Mouse (Mus musculus): ENCODE measurements around the gene Chek1. TPM values are rescaled to one million over a fixed set of nuclear protein-coding genes. Genes with fewer than 3 reads are reported as not detected.

Chek1 gene
- polyA plus RNA-seq (2014; fragmentation: Illumina TruSeq; extraction: RNeasy Lipid Tissue Mini Kit (QIAGEN cat#74804); ENCODE audit: low replicate concordance) = 23.4 TPM

DNA sequence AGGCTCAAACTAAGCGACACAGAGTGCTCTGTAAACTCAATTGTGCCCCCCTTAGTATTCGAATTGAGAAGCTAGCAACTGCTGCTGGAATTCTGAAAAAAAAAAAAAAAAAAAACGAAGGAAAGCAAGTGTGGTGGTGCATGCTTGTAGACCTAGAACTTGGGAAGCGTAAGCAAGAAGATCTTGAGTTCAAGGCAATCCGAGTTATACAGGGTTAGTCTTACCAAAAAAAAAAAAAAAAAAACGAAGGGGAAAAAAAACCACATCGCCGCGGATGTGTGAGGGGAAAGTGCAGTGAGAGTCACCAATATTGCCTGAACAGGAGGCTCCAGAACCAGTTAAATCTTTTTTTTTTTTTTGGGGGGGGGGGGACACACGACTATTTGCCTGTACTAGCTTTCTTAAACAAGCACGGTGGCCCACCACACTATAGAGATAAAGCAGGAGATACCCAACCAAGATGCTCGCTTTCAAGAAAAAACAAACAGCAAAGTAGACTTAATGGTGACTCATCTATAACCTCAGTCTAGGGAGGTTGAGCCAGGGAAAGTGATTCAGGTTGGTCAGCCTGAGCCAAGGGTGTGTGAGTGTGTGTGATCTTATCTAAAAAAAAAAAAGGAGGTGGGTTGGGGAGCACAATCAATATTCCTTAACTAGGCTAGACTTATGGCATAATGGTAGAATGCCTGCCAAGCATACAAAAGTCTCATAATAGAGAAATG is at the start of gene Chek1:
TSS of gene Chek1 (minus strand) at position 32 of the 722 bp plus-strand sequence.

DNA sequence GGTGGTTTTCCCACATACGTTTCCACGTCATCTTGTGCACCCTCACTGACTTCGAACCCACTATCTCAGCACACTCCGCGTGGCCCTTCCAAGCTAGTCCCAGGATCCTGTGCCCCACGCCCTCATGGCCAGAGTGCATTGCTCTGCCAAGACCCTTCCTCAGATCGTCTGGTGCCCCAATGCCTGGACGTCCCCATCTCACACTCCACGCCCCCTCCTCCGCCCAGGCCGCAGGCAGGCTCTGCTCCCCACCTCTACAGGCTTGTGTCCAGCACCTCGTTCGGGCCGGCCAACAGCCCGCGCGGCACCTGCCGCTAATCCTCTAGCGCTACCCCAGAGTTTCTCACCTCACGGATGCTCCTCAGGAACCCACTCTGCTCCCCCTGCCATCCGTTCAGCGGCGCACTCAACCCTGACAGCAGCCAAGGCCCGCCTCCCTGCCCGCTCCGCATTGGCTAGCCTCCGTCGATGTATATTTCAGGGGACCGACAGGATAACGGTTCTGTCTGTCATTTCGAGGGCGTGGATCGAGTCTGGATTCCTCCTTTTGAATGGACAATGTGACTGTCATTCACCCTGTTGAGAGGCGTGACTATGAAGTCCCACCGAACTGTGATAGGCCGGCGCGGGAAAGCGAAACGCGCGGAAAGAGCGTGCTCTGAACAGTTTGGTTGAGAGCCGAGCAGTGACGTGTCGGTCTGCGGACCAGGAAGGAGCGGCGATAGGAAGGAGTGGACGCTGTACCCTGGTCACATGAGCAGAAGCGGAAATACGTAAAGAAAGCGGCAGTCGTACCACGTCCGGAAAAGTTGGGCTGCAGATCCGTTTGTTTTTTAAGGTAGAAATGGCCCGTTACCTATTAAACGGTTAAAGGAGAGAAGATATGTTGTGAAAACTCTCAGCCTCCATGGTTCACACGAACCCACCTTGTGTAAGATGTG is 40.6 kb upstream of the Chek1 start, which contains the start of gene Stt3a:
TSS of gene Stt3a (minus strand) at position 477 of the 941 bp plus-strand sequence.

DNA sequence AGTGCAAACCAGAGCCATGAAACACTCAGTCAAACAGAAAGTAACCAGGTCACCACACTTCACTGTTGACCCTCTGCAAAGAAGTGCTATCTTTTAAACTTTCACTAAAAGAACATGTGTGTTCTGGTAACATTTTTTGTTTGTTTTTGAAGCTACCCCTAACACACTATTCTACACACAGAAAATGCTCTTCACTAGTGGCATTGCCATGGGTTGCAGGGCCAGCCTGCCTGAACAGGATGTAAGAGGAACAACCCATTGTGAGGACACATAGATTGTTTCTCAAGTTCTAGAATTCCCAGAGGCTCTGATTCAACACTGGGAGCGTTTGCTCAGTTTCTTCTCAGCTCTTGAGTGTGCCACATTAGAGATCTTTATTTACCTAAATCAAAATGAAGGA is 33.9 kb downstream of the Chek1 start, which contains the start of gene Acrv1:
TSS of gene Acrv1 (plus strand) at position 301 of the 400 bp plus-strand sequence.

Other genes with a start within 250 kb of the Chek1 start
- not detected for gene Gm5615, start 185.1 kb downstream of the Chek1 start, polyA plus RNA-seq (2014; fragmentation: Illumina TruSeq; extraction: RNeasy Lipid Tissue Mini Kit (QIAGEN cat#74804); ENCODE audit: low replicate concordance)
- not detected for gene Gm17689, start 144.4 kb downstream of the Chek1 start, polyA plus RNA-seq (2014; fragmentation: Illumina TruSeq; extraction: RNeasy Lipid Tissue Mini Kit (QIAGEN cat#74804); ENCODE audit: low replicate concordance)
- gene A630095E13Rik, start 83.7 kb downstream of the Chek1 start, polyA plus RNA-seq (2014; fragmentation: Illumina TruSeq; extraction: RNeasy Lipid Tissue Mini Kit (QIAGEN cat#74804); ENCODE audit: low replicate concordance) = not detected
- gene Acrv1, start 33.8 kb downstream of the Chek1 start, polyA plus RNA-seq (2014; fragmentation: Illumina TruSeq; extraction: RNeasy Lipid Tissue Mini Kit (QIAGEN cat#74804); ENCODE audit: low replicate concordance) = not detected
- gene Stt3a, start 40.6 kb upstream of the Chek1 start, polyA plus RNA-seq (2014; fragmentation: Illumina TruSeq; extraction: RNeasy Lipid Tissue Mini Kit (QIAGEN cat#74804); ENCODE audit: low replicate concordance) = 277 TPM
- gene Ei24, start 70.3 kb upstream of the Chek1 start, polyA plus RNA-seq (2014; fragmentation: Illumina TruSeq; extraction: RNeasy Lipid Tissue Mini Kit (QIAGEN cat#74804); ENCODE audit: low replicate concordance) = 168 TPM
- 1.9 TPM for gene Fez1, start 94.8 kb upstream of the Chek1 start, polyA plus RNA-seq (2014; fragmentation: Illumina TruSeq; extraction: RNeasy Lipid Tissue Mini Kit (QIAGEN cat#74804); ENCODE audit: low replicate concordance)